Mouse (Mus musculus) CD8-positive naive resting alpha-beta T cell, adult 2 months (primary cell): ENCODE data around the gene Hsd3b7.

Experiments
- DNase-seq, 2 experiments: peaks; one replicate each; pipeline ENCODE4 v3.0.0; 2022; ENCODE audit warnings: low read depth in 2 of 2, low spot score in 2 of 2

The Hsd3b7 gene

DNA sequence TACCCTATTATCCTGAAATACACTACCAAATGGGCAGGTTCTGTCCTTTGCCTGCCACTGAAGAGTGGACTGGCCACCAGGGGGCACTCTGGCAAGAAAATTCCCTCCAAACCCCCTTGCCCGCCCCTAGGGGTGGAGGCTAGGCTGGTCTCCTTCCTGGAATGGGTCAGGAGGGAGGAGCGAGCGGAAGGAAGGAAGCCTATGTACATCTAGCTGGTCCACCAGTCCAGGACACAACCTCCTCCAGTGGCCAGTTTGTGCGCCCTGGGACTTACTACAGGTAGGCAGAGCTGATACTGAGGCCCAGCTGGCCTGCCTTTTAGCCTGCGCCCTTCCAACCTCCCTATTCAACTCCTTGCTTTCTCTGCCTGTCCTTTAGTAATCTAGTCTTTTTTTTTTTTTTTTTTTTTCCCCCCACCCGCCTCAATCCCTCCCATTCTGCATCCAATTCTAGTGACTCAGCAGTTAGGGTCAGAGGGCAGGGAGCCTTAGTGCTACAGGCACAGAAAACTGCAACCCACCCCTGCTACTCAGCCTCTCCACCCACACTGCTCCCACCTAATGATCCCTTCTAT lies at the start of gene Hsd3b7:
Gene Hsd3b7 (plus strand): TSS at position 170 of the 575 bp plus-strand sequence.
- peak; percentile 66 to 81 for DNase-seq

DNA sequence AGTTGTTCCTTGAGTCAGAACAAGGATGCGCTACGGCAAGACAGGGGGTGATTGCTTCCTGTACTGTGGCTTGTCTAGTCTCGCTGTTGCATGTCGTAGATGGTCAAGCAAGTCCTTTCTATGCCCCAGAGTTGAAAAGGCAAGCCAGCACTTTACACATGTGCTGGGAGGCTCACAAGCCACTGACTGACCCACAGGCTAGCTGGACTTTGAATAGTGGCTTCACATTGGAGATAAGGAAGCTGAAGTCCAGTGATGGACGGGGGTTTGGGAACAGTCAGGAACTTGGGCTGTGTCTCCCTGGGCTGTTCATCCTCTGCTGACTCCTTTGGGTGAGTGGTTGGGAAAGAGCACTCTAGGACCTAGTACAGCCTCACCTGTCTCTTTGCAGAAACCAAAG lies 48.8 kb upstream of the Hsd3b7 start:
- DNase-seq, result no peak

DNA sequence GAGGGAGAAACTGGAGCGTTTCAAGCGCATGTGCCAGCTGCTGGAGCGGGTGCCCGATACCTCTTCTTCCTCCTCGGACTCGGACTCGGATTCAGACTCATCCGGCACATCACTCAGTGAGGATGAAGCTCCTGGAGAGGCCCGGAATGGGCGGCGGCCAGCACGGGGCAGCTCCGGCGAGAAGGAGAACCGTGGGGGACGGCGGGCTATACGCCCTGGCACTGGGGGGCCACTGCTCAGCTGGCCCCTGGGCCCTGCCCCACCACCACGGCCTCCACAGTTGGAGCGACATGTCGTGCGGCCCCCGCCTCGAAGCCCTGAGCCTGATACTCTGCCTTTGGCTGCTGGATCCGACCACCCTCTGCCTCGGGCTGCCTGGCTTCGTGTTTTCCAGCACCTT lies 48.3 kb upstream of the Hsd3b7 start:
- no peak for DNase-seq

DNA sequence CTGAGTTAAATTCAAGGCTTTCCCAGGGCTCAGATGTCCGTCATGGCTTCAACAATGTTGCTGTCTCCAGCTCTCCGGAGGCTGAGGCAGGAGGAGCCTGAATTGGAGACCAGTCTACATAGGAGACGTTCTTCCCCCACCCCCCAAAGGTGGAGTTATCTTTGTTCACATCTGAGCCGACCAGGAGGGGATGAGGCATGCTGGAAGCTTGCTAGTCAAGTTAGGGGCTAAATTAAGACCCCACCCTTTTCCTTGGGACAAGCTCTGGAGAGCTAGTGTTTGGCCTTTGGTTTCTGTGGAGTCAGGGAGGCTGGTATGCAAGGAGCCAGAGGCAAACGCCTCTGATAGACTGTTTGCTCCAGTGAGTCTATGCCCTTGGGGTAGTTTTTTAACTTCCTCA lies 47.2 kb upstream of the Hsd3b7 start:
- no peak for DNase-seq

DNA sequence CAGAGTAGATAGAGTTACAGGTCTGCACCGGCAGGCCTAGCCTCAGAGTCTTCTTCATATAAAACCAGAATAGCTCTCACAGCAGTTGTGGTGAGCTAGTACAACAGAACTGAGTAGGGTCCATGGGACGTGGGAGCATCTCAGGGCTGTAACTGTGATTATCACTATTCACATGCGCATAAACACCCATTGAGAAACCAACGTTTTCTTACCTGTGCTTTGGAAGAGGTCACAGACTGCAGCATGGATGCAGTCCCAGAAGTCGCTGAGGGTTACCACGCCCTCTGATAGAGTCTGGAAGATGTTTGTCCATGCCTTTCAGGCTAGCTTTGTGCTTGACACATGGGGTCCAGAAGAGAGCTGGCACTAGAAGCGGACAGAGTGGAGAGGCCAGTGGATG lies 46.7 kb upstream of the Hsd3b7 start:
- no peak for DNase-seq

DNA sequence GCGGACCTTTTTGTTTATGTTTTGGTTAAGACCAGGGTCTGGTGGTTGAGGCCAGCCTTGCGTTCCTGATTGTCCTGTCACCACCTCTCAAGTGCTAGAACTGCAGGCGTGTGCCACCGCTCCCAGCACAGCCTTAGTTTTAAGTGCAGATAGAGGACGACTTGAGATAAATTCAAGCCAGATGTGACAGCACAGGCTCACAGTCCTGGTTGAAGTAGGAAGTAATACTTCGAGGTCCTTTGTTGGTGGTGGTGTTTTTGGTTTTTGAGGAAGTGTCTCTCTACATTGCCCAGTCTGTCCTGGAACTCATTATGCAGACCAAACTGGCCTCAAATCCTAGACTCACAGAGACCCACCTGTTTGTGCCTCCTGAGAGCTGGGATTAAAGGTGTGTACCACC lies 40.7 kb upstream of the Hsd3b7 start:
- DNase-seq, result no peak

DNA sequence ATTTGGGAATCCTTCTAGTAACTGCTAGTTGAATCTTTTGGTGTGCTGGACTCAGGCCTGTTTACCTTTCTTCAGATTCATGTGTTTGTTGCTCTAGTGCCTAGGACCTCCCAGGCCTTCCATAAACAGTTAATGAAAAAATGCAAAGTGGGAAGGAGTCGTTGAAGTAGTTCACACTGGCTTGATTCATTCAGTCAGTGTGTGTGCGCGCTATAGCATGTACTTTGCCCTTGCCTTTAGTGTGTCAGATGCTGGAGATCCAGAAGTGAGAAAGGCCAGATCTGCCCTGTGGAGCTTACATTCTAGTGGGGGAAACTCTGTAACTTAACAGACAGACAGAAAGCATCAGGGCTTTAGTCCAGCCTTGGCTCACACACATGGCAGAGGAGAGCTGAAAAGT lies 39.9 kb upstream of the Hsd3b7 start:
- no peak for DNase-seq

DNA sequence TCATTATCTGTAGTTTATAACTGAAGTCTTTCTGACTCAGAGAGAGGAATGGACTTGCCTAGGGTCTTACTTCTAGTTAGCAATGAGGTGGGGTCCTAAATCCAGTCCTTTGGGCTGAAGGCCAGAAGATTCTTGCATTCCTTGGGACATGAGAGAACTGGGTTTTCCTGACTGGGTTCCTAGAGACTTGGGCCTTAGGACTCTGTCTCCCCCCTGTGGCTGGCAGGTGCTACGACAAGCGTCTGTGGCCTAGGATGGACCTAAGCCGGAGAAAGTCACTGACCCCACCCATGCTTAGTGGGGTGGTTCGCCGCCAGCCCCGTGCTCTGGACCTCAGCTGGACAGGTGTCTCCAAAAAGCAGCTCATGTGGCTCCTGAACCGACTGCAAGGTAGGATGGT lies 39.4 kb upstream of the Hsd3b7 start:
- peak; percentile 48 to 56 for DNase-seq

DNA sequence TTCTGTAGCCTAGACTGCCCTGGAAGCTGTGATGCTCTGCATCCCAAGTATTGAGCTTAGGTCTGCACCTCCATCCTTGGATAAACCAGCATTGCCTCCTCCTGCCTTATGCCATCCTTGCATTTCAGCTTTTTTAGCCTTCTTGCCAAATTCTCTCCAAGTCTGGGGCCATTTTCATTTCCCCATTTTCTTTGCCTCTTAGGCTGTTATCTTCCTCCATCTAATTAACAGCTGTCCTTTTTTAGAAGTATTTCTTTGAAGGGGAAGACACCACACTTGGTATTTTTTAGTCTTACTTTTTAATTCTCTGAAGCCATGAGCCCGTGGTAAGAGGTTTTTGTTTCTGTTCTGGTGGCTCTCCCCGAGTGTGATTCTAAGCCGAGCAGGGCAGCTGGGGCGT lies 36.8 kb upstream of the Hsd3b7 start:
- no peak for DNase-seq

DNA sequence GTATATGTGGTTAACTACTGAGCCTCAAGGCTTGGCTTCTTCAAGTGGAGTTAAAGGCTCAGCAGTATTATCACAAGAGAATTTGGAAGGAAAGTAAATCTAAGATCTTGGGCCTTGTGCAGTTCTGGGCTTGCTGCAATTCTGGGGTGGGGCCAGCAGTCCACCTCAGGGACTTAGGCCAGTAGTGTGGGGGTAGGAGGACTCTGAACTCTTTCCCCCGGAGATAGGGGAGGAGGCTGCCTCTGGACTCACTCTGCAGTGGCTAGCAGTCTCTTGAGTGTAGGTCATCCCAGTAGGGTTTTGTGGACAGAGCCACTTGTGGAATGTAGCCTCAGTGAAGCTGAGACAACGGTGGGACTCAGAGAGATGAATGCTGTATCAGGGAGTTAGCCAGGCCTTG lies 34.6 kb upstream of the Hsd3b7 start:
- no peak for DNase-seq

DNA sequence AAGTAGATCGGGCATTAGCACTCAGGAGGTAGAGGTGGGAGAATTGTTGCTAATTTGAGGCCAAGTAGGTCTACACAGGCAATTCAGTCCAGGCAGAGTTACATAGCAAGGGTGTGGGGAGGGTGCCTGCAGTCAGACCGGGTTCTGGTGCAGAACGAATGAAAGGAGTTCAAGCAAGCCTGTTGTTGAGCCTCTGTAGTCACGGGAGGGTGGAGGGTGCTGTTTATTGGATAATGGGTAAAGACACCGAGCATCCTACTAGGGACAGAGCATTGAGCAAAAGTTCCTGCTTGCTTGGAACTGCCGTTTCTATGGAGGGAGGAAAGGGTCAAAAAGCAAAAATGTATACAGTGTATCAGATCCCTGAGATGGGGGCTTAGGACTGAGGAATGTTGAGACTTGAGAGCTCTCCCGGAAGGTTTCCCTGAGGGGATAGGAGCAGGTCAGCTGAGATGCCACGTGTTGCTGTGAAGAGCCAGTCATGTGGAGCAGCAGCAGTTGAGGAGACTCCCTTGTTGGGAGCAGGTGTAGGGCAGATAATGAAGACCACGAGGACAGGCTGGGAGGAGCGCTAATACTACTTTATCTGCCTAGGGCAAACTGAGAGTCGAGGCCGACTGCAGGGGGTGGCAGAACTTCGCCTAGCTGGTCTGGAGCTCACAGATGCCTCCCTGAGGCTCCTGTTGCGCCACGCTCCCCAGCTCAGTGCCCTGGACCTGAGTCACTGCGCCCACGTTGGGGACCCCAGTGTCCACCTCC lies 33.4 kb upstream of the Hsd3b7 start:
- DNase-seq, result no peak

DNA sequence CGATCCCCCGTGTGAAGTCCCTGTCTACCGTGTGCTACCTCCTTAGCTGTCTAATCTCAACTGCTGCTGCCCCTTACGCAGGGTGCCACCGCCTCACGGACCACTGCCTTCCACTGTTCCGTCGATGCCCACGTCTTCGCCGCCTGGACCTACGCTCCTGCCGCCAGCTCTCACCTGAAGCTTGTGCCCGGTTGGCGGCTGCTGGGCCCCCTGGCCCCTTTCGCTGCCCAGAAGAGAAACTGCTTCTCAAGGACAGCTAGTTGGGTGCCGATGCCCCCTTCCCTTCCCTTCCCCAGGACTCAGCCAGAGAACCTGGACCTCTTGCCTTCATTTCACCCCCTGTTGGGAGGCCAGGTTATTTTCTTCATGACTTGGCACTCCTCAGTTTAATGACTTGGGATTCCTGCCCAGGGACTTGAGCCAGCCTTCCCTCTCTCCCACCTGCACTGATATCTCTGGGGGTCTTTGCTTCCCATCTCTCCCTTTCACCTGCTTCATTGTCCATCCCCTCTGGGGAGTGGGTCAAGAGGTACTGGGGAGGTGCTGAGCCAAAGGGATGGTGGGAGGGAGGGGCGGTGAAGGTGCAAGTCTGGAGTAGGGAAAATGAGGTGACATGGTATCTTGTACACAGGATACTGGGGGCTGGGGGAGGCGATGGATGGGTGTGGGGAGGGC lies 32.6 kb upstream of the Hsd3b7 start:
- no peak for DNase-seq

DNA sequence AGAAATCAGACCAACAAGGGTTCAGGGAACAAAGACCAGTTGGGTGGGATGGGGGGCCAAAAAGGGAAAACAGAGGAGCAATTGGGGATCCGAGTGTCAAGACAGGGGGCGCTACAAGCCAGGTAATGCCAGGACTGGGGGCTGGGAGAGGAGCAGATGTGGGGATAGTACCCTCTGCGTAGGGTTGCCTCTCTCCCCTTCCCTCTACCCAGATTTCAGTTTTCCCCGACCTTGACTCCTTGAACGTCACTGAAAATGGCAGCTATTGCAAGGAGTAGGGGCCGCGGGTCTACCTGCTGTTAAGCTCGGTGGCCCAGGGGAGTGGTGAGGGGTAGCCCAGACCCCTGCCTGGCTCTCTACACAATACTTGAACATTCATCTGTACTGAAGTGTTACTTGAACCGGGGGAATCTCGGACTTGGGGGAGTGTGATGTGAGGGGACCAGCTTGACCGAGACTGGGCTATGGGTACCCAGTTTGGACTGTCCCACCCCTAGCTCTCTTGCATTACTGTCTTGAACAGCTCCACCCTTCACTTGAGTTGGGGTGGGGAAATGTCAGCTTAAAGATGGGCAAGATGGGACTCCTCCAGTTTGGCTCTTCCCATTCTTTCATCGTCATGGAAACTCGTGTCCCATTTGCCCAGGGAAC lies 31.9 kb upstream of the Hsd3b7 start:
- no peak for DNase-seq

DNA sequence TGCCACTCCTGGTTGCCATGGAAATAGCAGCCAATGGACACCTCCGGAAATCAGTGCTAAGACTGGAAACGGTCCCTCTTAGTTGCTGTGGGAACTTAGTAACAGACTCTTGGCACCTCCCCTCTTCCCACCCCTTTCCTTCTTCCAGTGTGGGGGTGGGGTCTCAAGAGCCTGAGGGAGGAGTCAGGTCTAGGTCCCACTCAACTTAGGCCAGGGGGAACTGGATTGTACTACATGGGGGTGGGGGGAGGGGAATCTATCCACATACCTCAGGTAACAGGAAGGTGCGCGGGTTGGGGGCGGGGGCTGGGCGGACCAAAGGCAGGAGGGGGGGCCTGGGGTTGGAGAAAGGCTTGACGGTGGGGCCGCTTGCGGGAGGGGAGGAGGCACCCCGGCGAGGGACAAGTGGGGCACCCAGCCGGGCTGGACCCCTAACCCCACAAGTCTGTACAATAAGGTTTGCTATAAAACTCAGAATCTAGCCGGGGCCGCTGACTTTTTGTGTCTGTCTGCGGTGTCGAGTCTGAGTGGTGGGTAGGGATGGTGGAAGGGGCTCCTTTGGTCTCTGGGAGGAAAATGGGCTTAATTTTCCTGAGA lies 31.3 kb upstream of the Hsd3b7 start:
- DNase-seq, result peak; percentile 33 to 46

DNA sequence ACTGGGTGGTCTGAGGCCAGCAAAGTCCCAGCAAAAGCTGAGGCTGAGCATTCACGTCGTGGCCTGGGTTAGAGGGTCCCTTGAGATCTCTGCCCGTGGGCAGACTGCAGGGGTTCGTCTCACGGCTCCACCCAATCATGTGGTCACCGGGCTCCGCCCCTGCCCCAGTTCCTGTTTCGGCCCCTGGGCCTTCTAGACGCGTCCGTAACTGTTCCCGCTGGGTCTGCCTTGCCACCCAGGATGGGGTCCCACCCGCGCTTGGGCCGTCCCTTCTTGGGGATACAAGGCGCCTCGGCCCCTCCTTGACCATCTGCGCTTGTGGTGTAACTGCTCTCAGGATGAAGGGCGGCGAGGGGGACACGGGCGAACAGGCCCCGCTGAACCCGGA lies 30.8 kb upstream of the Hsd3b7 start, which contains the start of gene Orai3:
Gene Orai3 (plus strand): TSS at position 165 of the 388 bp plus-strand sequence.
- DNase-seq, result peak in 1 of 2 experiments; percentile 32

DNA sequence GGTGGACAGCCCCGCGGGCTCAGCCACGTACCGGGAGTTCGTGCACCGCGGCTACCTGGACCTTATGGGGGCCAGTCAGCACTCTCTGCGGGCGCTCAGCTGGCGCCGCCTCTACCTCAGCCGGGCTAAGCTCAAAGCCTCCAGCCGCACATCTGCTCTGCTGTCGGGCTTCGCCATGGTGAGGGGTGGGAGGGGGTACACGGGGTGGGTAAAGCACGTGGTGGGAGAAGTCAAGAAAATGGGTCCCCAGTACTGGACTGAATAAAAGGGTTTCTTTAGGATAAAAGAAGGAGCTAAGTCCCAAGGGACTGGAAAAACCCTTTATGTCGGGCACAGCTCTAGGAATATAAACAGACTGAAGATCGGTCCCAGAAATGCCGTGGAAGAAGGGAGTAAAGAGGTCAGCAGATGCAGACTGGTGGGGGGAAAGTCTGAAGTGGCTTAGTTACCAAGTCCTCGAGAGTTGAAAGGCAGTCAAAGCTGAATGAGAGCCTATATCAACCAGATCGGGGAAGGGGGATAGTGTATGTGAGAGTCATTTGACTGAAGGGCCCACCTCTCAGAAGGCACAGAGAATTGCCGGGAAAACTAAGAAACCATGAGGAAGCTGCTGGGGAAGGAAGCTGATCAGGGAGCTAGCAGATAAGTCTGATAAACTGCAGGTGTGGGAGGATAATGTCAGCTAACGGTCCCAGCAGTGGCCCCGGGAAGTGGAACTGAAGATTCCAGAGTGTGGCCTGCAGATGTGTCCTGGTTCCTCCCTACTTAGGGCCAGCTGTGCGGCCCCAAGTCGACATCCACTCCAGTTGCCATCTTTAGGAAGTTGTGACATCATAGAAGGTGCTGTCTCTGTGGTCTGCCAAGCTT lies 30.1 kb upstream of the Hsd3b7 start:
- DNase-seq, result no peak

DNA sequence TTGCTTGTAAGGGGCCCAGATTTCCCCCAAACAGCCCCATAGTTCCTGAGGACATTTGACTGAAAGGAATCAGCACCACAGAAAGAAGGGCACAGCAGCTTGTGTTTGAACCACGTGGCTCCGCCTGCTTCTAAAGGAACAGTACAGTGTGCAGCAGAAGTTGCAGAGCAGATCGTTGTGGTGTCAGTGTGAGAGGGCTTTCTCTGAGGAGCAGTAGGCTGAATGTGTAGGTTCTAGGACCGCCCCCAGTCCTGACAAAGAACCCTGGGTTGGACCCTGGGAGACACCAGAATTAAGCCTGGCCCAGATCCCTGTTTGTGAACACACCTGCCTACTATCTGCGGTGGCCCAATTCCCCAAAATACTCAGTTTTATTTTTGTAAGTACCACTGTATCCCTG lies 29.1 kb upstream of the Hsd3b7 start:
- no peak for DNase-seq

DNA sequence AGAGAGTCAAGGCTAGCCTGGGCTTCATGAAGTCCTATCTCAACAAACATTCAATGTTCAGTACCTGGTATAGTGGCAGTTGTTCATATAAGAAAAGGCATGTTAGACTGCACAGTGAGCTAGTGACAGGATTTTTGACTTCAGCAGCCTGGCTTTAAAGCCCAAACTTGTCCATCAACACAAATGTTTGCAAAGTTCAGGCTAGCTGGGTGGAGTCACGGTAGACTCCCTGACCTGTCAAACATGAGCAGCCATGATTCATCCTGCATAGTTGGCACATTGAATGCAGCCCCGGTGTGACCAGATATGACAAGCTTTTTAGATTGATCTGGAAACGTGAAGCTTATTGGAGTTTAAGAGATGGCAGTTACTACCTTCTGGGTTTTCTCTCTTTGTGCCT lies 28.3 kb upstream of the Hsd3b7 start:
- DNase-seq, result no peak

DNA sequence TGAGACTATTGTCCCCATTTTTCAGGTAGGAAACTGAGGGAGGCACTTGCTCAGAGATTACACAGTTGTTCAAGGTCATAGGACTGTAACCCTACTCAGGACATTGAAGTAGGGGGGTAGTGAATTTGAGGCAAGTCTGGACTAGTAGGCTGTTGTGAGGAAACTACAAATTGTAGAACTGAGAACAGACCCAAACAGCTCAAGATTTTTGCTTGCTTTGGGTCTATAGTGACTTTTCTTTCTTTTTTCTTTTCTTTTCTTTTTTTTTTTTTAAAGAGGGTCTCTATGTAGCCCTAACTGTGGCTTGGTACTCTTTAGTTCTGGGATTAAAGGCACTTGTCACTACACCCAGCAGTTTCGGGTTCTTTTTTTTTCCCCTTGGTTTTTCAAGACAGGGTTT lies 27.8 kb upstream of the Hsd3b7 start:
- DNase-seq, result no peak

DNA sequence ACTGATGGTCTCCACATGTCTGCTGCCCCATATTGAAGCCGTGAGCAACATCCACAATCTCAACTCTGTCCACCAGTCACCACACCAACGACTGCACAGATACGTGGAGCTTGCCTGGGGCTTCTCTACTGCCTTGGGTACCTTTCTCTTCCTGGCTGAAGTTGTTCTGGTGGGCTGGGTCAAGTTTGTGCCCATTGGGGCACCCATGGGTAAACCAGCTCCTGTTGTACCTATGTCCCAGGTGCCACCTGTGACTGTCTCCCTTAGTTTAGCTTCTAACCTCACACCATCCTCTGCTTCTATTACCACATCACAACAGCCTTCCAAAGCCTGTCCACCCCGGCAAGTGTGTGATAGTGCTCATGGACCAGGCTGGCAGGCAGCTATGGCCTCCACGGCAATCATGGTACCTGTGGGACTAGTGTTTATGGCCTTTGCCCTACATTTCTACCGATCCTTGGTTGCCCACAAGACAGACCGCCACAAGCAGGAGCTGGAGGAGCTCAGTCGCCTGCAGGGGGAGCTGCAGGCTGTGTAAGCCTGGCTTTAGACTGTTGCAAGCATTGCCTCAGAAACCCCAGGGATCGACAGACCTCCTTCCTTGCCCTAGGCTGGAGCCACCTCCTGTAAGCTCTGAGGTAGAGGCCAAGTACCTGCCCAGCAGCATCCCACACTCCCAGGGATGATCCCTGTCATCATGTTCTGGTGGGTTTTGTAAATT lies 26.6 kb upstream of the Hsd3b7 start:
- peak; percentile 63 to 75 for DNase-seq
